Mouse (Mus musculus): ENCODE data around the gene Zfp36. TPM values are rescaled to one million over a fixed set of nuclear protein-coding genes. Genes with fewer than 3 reads are reported as not detected.

Zfp36 gene
- polyA plus RNA-seq (2014; fragmentation: Illumina TruSeq; extraction: RNeasy Lipid Tissue Mini Kit (QIAGEN cat#74804)): 10.9 TPM

DNA sequence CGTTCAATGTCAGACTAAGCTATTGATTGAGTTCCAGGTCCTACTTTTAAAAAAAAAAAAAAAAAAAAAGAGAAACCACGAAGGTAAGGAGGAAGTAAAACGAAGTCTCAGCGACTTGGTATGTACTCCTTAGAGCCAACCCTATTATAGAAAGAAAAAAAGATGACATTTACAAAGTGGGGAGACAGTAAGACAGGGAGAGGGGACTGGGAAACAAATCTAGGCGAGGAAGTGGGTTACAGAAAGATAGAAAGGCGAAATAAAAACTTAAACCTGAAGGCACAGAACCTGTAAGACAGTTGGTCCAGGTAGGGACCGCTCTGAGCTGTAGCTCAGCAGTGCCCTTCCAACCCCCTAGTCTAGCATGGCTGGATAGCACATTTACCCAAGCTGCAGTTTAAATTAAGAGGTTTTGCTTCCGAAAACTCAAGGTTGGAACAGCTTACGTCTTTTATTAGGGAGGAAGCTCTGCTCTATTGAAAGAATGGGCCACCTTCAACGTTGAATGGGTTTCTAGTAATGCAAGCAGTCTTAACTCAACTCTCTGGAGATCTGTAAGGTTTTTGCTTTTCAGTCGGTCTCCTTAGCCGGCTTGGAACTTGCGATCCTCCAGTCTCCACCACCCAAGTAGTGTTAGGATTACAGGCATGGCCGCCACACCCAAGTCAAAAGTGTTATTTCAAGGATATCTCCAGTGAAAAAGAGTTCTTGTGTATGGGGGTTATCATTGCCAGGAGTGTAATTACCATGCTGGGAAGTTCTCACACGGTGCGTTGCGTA is at the start of gene Zfp36:
Gene Zfp36 (minus strand): TSS at position 17 of the 780 bp plus-strand sequence.

GRCm38 (mm10) chr7:28392429-28393271 is 12.6 kb upstream of the Zfp36 start, which contains the start of the genes Med29 and Paf1:
Med29 (minus strand) TSS chr7:28392708.
Paf1 (plus strand) TSS chr7:28392951.

GRCm38 (mm10) chr7:28372251-28373108 is 7.6 kb downstream of the Zfp36 start, which contains the start of gene Plekhg2:
Plekhg2 (minus strand) TSS chr7:28372599.

GRCm38 (mm10) chr7:28350155-28350883 is 29.7 kb downstream of the Zfp36 start, which contains the start of gene Rps16:
Rps16 (plus strand) TSS chr7:28350652.

GRCm38 (mm10) chr7:28338108-28338998 is 41.7 kb downstream of the Zfp36 start, which contains the start of gene Supt5:
Supt5 (minus strand) TSS chr7:28338746.

Other genes starting within 250 kb of the Zfp36 start
- 16.9 TPM for gene Fbl, start 210.5 kb downstream of the Zfp36 start, polyA plus RNA-seq (2014; fragmentation: Illumina TruSeq; extraction: RNeasy Lipid Tissue Mini Kit (QIAGEN cat#74804))
- 0.51 TPM for gene Dyrk1b, start 200.8 kb downstream of the Zfp36 start, polyA plus RNA-seq (2014; fragmentation: Illumina TruSeq; extraction: RNeasy Lipid Tissue Mini Kit (QIAGEN cat#74804))
- gene Eid2, start 112.4 kb downstream of the Zfp36 start, polyA plus RNA-seq (2014; fragmentation: Illumina TruSeq; extraction: RNeasy Lipid Tissue Mini Kit (QIAGEN cat#74804)): 21.1 TPM
- 15.6 TPM for gene Eid2b, start 102.5 kb downstream of the Zfp36 start, polyA plus RNA-seq (2014; fragmentation: Illumina TruSeq; extraction: RNeasy Lipid Tissue Mini Kit (QIAGEN cat#74804))
- not detected for gene Selenov, start 89.1 kb downstream of the Zfp36 start, polyA plus RNA-seq (2014; fragmentation: Illumina TruSeq; extraction: RNeasy Lipid Tissue Mini Kit (QIAGEN cat#74804))
- gene Dll3, start 78.0 kb downstream of the Zfp36 start, polyA plus RNA-seq (2014; fragmentation: Illumina TruSeq; extraction: RNeasy Lipid Tissue Mini Kit (QIAGEN cat#74804)): not detected
- gene Timm50, start 68.2 kb downstream of the Zfp36 start, polyA plus RNA-seq (2014; fragmentation: Illumina TruSeq; extraction: RNeasy Lipid Tissue Mini Kit (QIAGEN cat#74804)): 9.9 TPM
- gene Supt5, start 41.5 kb downstream of the Zfp36 start, polyA plus RNA-seq (2014; fragmentation: Illumina TruSeq; extraction: RNeasy Lipid Tissue Mini Kit (QIAGEN cat#74804)): 39.3 TPM
- 321 TPM for gene Rps16, start 29.6 kb downstream of the Zfp36 start, polyA plus RNA-seq (2014; fragmentation: Illumina TruSeq; extraction: RNeasy Lipid Tissue Mini Kit (QIAGEN cat#74804))
- gene Plekhg2, start 7.7 kb downstream of the Zfp36 start, polyA plus RNA-seq (2014; fragmentation: Illumina TruSeq; extraction: RNeasy Lipid Tissue Mini Kit (QIAGEN cat#74804)): 1.9 TPM
- 2.1 TPM for gene Med29, start 12.5 kb upstream of the Zfp36 start, polyA plus RNA-seq (2014; fragmentation: Illumina TruSeq; extraction: RNeasy Lipid Tissue Mini Kit (QIAGEN cat#74804))
- 50.9 TPM for gene Paf1, start 12.7 kb upstream of the Zfp36 start, polyA plus RNA-seq (2014; fragmentation: Illumina TruSeq; extraction: RNeasy Lipid Tissue Mini Kit (QIAGEN cat#74804))
- 2.7 TPM for gene Gmfg, start 57.2 kb upstream of the Zfp36 start, polyA plus RNA-seq (2014; fragmentation: Illumina TruSeq; extraction: RNeasy Lipid Tissue Mini Kit (QIAGEN cat#74804))
- 0.80 TPM for gene Lrfn1, start 71.7 kb upstream of the Zfp36 start, polyA plus RNA-seq (2014; fragmentation: Illumina TruSeq; extraction: RNeasy Lipid Tissue Mini Kit (QIAGEN cat#74804))
- not detected for gene Ifnl2, start 130.2 kb upstream of the Zfp36 start, polyA plus RNA-seq (2014; fragmentation: Illumina TruSeq; extraction: RNeasy Lipid Tissue Mini Kit (QIAGEN cat#74804))
- gene Ifnl3, start 142.6 kb upstream of the Zfp36 start, polyA plus RNA-seq (2014; fragmentation: Illumina TruSeq; extraction: RNeasy Lipid Tissue Mini Kit (QIAGEN cat#74804)): not detected
- gene Sycn, start 160.6 kb upstream of the Zfp36 start, polyA plus RNA-seq (2014; fragmentation: Illumina TruSeq; extraction: RNeasy Lipid Tissue Mini Kit (QIAGEN cat#74804)): not detected
- not detected for gene Nccrp1, start 167.0 kb upstream of the Zfp36 start, polyA plus RNA-seq (2014; fragmentation: Illumina TruSeq; extraction: RNeasy Lipid Tissue Mini Kit (QIAGEN cat#74804))
- 23.7 TPM for gene Samd4b, start 217.9 kb upstream of the Zfp36 start, polyA plus RNA-seq (2014; fragmentation: Illumina TruSeq; extraction: RNeasy Lipid Tissue Mini Kit (QIAGEN cat#74804))
- 0.94 TPM for gene Pak4, start 217.9 kb upstream of the Zfp36 start, polyA plus RNA-seq (2014; fragmentation: Illumina TruSeq; extraction: RNeasy Lipid Tissue Mini Kit (QIAGEN cat#74804))